Mouse (Mus musculus): ENCODE results near the gene Gm6460.
"Not testable (repeated sequence)": the region's sequence is repeated elsewhere in the genome, so short reads cannot be mapped to it uniquely, and the experiment has no call there.

The Gm6460 gene

GRCm38 (mm10) chr5:11594613-11595012 is at the start of gene Gm6460:
Gene Gm6460 (plus strand): TSS chr5:11594913.
- DNase-seq (ENCODE audit: low read depth, low spot score), result not testable (repeated sequence)
